Mouse (Mus musculus): ENCODE measurements at regions not wholly inside any gene's neighbourhood (a gene's known extent, or its start where the extent isn't known, plus 50 kb on each side); places are given as distances from the start of the nearest gene placed in this dataset.

- TF ChIP-seq CTCF (IDR thresholded peaks at IDR 0.05) (no peak), POLR2A (IDR thresholded peaks at IDR 0.05; ENCODE audit: insufficient read depth, low read depth, low read length) (no peak)
These were observed 136.0 kb downstream of the Sec23a start for GRCm38 (mm10) chr12:58875808-58876207.
